Mouse (Mus musculus) spleen, adult 2 months (tissue): ENCODE results near the gene Ube2d2b. TPM values are rescaled to one million over a fixed set of nuclear protein-coding genes. Genes with fewer than 3 reads are reported as not detected.

Source experiments
- DNase-seq, 2 experiments: peaks; one replicate each; pipeline versions ENCODE4 v3.0.0 to v3.0.0-alpha.2; 2012 to 2021; ENCODE audit warnings: low spot score in 2 of 2, low read depth in 1 of 2
- H3K27ac ChIP-seq: fragments of 200-500 bp; 2 replicates; pipeline ENCODE4 v1.5.1; 2012; ENCODE audit warnings: low read length, inconsistent platforms; ENCODE audit not compliant: insufficient read depth
- H3K27me3 ChIP-seq: fragments of 200-500 bp; 2 replicates; pipeline ENCODE4 v1.6.1; 2012; ENCODE audit warnings: mild to moderate bottlenecking, moderate library complexity, low read length, inconsistent platforms; ENCODE audit not compliant: control insufficient read depth, insufficient read depth
- H3K36me3 ChIP-seq: fragments of 200-500 bp; 2 replicates; pipeline ENCODE4 v1.6.1; 2012; ENCODE audit warnings: mild to moderate bottlenecking, low read length, inconsistent platforms; ENCODE audit not compliant: control insufficient read depth, insufficient read depth
- H3K4me1 ChIP-seq: fragments of 200-500 bp; 2 replicates; pipeline ENCODE4 v1.6.1; 2011; ENCODE audit warnings: inconsistent platforms; ENCODE audit not compliant: control insufficient read depth, insufficient read depth, insufficient read length
- H3K4me3 ChIP-seq: fragments of 200-500 bp; 2 replicates; pipeline ENCODE4 v1.5.1; 2011; ENCODE audit warnings: mild to moderate bottlenecking, inconsistent platforms; ENCODE audit not compliant: insufficient read depth, insufficient read length; ENCODE audit errors: extremely low read depth
- CTCF ChIP-seq: fragments of 200-500 bp; IDR thresholded peaks from 2 replicates; pipeline ENCODE4 v1.5.1; 2011; ENCODE audit warnings: mild to moderate bottlenecking, inconsistent platforms; ENCODE audit not compliant: insufficient read depth, insufficient read length, insufficient replicate concordance; ENCODE audit errors: extremely low read depth
- POLR2A ChIP-seq: fragments of 200-500 bp; IDR thresholded peaks from 2 replicates; pipeline ENCODE4 v1.6.1; 2011; ENCODE audit warnings: low read depth, low read length, inconsistent platforms
- WGBS: fragments of 180-500 bp; shearing (Covaris S2); methylation state at CpG from one replicate; pipeline ENCODE4 v1.1.7; 2018; 5-methylcytosine and 5-hydroxymethylcytosine counted together
- polyA plus RNA-seq: library from polyadenylated mRNA; depleted of rRNA; stranded (reverse); fragments of >200 nt; gene quantifications from 2 replicates; pipeline ENCODE4 v1.2.3, GENCODE M21; 2012

Ube2d2b gene
- polyA plus RNA-seq, 1 experiment: not detected

DNA sequence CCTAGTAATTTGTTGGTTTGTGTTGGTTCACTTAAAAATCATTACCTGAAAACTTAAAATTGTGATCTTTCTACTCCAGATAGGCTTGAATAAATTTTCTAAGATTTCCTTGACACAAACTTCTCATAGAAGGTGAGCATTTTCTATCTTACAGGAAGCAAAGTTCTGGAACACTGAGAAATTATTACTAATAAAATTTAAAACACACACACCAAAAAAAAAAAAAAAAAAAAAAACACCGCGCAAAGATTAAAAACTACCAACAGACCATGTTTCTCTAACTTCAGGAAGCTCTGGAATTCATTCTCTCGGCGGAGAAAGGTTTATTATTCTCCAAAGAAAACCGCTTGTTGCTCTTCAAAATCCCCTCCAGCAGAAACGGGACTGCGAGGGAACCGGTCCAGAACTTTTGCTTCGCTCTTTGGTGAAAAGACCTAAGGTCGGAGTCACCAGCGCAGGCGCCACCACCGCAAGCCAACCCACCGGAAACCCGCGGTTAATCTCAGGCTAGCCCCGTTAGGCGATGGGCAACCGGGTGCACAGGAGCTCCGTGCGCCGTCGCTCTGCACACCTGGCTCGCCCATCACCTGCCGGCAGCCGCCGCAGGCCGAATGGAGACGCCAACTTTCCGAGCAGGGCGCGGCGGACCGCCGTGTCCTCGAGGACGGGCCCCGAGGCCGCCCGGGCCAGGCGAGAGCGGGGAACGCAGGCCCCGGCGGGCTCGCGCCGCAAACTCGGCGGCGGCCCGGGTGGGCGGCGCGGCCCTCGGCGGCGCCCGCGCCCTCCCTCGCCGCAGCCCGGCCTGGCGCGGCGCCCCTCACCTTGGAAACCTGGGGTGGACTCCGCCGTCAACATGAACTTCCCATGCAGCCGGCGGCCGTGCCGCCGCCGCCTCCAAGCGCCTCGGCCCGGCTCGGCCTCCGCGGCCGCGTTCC, 38.3 kb downstream of the Ube2d2b start:
- H3K4me1 ChIP-seq: peaks cover 7% of the 10 kb centered on the region
- H3K4me3 ChIP-seq: peak overlapping the region; percentile 83
- 0 out of 2 replicates have a peak, but pooled peaks cover 3% of the 10 kb centered on the region for H3K27me3 ChIP-seq
- peak; percentile 21 to 69 for DNase-seq
- H3K27ac ChIP-seq: peak overlapping the region; percentile 79
- no peak for TF ChIP-seq POLR2A
- no peak for TF ChIP-seq CTCF
- no peaks in the 10 kb centered on the region for H3K36me3 ChIP-seq
- under 1% methylated on average over 69 of the region's 82 CpGs for whole genome bisulfite sequencing

GRCm38 (mm10) chr5:107868905-107869424, 39.1 kb downstream of the Ube2d2b start:
- H3K27me3 ChIP-seq: 0 out of 2 replicates have a peak, but pooled peaks cover 3% of the 10 kb centered on the region
- DNase-seq: peak; percentile 14 to 74
- H3K4me1 ChIP-seq: peaks cover 7% of the 10 kb centered on the region
- no peaks in the 10 kb centered on the region for H3K36me3 ChIP-seq
- peak overlapping the region; percentile 79 for H3K27ac ChIP-seq
- TF ChIP-seq POLR2A (no peak), CTCF (no peak)
- H3K4me3 ChIP-seq: peak overlapping the region; percentile 83
- under 1% methylated on average over 58 of the region's 58 CpGs for WGBS

GRCm38 (mm10) chr5:107869701-107870100, 39.8 kb downstream of the Ube2d2b start:
- DNase-seq: no peak
- H3K4me3 ChIP-seq: no peak overlapping the region
- no peak overlapping the region for H3K27ac ChIP-seq
- H3K4me1 ChIP-seq: peaks cover 7% of the 10 kb centered on the region
- 14% methylated on average over 2 of the region's 2 CpGs for WGBS
- 0 out of 2 replicates have a peak, but pooled peaks cover 3% of the 10 kb centered on the region for H3K27me3 ChIP-seq
- TF ChIP-seq POLR2A (no peak), CTCF (no peak)
- no peaks in the 10 kb centered on the region for H3K36me3 ChIP-seq

- no peaks in the 10 kb centered on the region for H3K36me3 ChIP-seq
- TF ChIP-seq CTCF (no peak), POLR2A (no peak)
- no peak overlapping the region for H3K4me3 ChIP-seq
- DNase-seq: no peak
- peaks cover 4% of the 10 kb centered on the region for H3K4me1 ChIP-seq
- 86% methylated on average over 6 of the region's 6 CpGs for WGBS
- no peak overlapping the region for H3K27ac ChIP-seq
- H3K27me3 ChIP-seq: 0 out of 2 replicates have a peak, but pooled peaks cover 3% of the 10 kb centered on the region
Measured at GRCm38 (mm10) chr5:107873330-107873729, 43.4 kb downstream of the Ube2d2b start.

DNA sequence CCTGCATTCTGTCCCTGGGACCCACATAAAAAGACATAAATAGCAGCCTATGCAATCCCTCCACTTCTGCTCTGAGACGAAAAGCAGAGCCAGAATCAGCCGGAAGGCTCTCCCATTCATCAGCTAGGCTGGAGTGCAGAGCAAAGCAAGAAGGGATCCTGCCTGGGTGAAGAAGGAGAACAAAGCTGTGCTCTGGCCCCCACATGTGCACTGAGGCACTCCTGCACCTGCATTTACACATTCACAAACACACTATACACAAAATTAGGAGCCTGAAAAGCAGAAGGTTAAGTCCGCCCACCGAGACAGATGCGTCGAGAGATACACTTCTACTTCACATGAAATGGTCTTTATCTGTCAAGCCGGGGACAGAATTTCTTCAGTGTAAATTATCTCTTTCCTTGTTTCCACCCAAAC, 44.0 kb downstream of the Ube2d2b start:
- Histone ChIP-seq H3K4me3 (peak overlapping the region; percentile 16; the same call in 1 of the 2 replicates), H3K36me3 (no peaks in the 10 kb centered on the region), H3K27ac (peak overlapping the region; percentile 58), H3K4me1 (peaks cover 4% of the 10 kb centered on the region), H3K27me3 (0 out of 2 replicates have a peak, but pooled peaks cover under 1% of the 10 kb centered on the region)
- 67% methylated on average over 7 of the region's 7 CpGs for WGBS
- no peak for DNase-seq
- TF ChIP-seq CTCF (no peak), POLR2A (no peak)

DNA sequence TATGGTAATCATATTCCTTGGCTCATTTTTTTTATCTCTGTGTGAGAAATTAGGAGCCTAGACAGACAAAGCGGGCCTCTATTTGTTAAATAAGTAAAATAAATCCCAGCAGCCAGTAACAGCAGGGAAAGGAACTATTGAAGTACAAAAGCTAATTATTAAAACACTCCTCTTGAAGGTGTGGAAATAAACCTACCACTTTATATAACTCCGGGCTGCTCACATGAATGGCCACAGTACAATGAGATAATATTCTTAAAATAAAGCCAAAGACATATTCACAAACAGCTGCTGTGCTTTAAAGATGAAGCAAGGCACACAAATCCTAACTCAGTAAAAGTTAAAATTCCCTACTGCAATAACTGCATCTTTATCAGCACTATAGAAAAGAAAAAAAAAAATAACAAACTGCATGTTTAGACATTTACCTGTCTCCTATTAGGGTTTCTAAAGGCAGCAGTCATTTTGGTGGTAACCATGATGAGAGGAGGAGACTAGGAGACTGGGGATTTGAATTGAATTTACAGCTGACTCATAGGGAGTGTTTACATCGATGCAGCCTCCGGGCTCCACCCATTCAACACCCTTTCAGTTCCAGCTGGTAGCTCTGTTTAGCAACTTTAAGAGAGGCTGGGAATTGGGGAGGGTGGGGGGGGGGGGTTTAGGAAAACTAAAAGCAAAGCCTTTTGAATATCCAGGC, 44.8 kb downstream of the Ube2d2b start, which contains the start of gene Evi5:
Gene Evi5, minus strand, starts transcription at position 547 of the 700 bp plus-strand sequence.
- no peak for DNase-seq
- Histone ChIP-seq H3K4me1 (peaks cover 2% of the 10 kb centered on the region; the same call in 1 of the 2 replicates), H3K4me3 (0 out of 2 replicates have a peak within 1 kb of the TSS, but pooled peaks have one; percentile 16), H3K36me3 (no peaks in the 10 kb centered on the region), H3K27me3 (no peaks in the 10 kb centered on the region), H3K27ac (peak within 1 kb of the TSS; percentile 58; the same call in 1 of the 2 replicates)
- 43% methylated on average over 4 of the region's 4 CpGs for WGBS
- TF ChIP-seq POLR2A (no peak), CTCF (no peak)
